Comparison of ENCODE assay signal across 8 mouse cellular contexts in genomic region chr7:114416021-114416845, GRCm38 (mm10). TPM values are rescaled to one million over a fixed set of nuclear protein-coding genes. Genes with fewer than 3 reads are reported as not detected.
DNase-seq lines count a peak whose midpoint lies in the region; ATAC-seq and TF ChIP-seq lines count a peak whose summit lies in the region.

No protein-coding gene starts in this region.

- in situ Hi-C loops in ES-E14 (cut with MboI; ENCODE audit: low sequenced_read_pairs in 2 of 2, unreplicated experiment in 2 of 2): no loop called here

- H3K4me3 ChIP-seq in ES-E14 (ENCODE audit: insufficient read depth in 1 of 2, low read depth in 1 of 2, low read length in 2 of 2, poor library complexity in 1 of 2, severe bottlenecking in 1 of 2): peak overlapping the region; percentile 74 to 86
- H3K4me3 ChIP-seq in forebrain, embryonic 14.5 days (ENCODE audit: low read depth, low read length): peak overlapping the region; percentile 91
- H3K4me3 ChIP-seq in hindbrain, embryonic 10.5 days: peak overlapping the region; percentile 94
- H3K4me3 ChIP-seq in lung, embryonic 16.5 days (ENCODE audit: low read length): peak overlapping the region; percentile 90
- peak overlapping the region; percentile 75 for H3K4me3 ChIP-seq in olfactory bulb, adult 2 months (ENCODE audit: insufficient read depth, low read depth, low read length)

- peak overlapping the region; percentile 56 for H3K4me2 ChIP-seq in forebrain, embryonic 14.5 days (ENCODE audit: low read length)
- peak overlapping the region; percentile 99 for H3K4me2 ChIP-seq in lung, embryonic 16.5 days (ENCODE audit: low read depth, low read length)

- no peak overlapping the region for H3K27ac ChIP-seq in ES-E14 (ENCODE audit: insufficient read depth, low read depth, low read length, poor library complexity, severe bottlenecking)
- H3K27ac ChIP-seq in forebrain, embryonic 14.5 days (ENCODE audit: low read depth, low read length): peak overlapping the region; percentile 95
- peak overlapping the region; percentile 98 for H3K27ac ChIP-seq in hindbrain, embryonic 10.5 days
- peak overlapping the region; percentile 59 for H3K27ac ChIP-seq in lung, embryonic 16.5 days (ENCODE audit: low read length)
- H3K27ac ChIP-seq in olfactory bulb, adult 2 months (ENCODE audit: insufficient read depth, low read depth, low read length): peak overlapping the region; percentile 31

- no peaks in the 10 kb centered on the region for H3K36me3 ChIP-seq in ES-E14 (ENCODE audit: control insufficient read depth, insufficient read depth, low read length, poor library complexity, severe bottlenecking)
- no peaks in the 10 kb centered on the region for H3K36me3 ChIP-seq in forebrain, embryonic 14.5 days (ENCODE audit: control insufficient read depth, insufficient read depth, low read length)
- no peaks in the 10 kb centered on the region for H3K36me3 ChIP-seq in hindbrain, embryonic 10.5 days
- no peaks in the 10 kb centered on the region for H3K36me3 ChIP-seq in lung, embryonic 16.5 days (ENCODE audit: control insufficient read depth, insufficient read depth, low read length)

- no peaks in the 10 kb centered on the region for H3K4me1 ChIP-seq in ES-E14 (ENCODE audit: control insufficient read depth in 2 of 2, insufficient read depth in 2 of 2, low read length in 2 of 2, poor library complexity in 1 of 2)
- peaks cover 8% of the 10 kb centered on the region; the same call in 1 of the 2 replicates for H3K4me1 ChIP-seq in forebrain, embryonic 14.5 days (ENCODE audit: control insufficient read depth, insufficient read depth, low read length)
- peaks cover 34% of the 10 kb centered on the region for H3K4me1 ChIP-seq in hindbrain, embryonic 10.5 days (replicated peaks)
- H3K4me1 ChIP-seq in lung, embryonic 16.5 days (replicated peaks; ENCODE audit: control insufficient read depth, insufficient read depth, low read length): peaks cover 15% of the 10 kb centered on the region
- H3K4me1 ChIP-seq in olfactory bulb, adult 2 months (ENCODE audit: control insufficient read depth, insufficient read depth, low read length): peaks cover 5% of the 10 kb centered on the region

- H3K9ac ChIP-seq in ES-E14 (ENCODE audit: insufficient read depth, low read depth, low read length, poor library complexity, severe bottlenecking): peak overlapping the region; percentile 82
- H3K9ac ChIP-seq in forebrain, embryonic 14.5 days (ENCODE audit: low read length): peak overlapping the region; percentile 93
- peak overlapping the region; percentile 87 for H3K9ac ChIP-seq in lung, embryonic 16.5 days (ENCODE audit: low read length)

- DNase-seq in ES-E14 (ENCODE audit: low read depth, low spot score): peak; percentile 9
- peak; percentile 48 for DNase-seq in forebrain, embryonic 14.5 days (ENCODE audit: low spot score)
- DNase-seq in hindbrain, embryonic 10.5 days (ENCODE audit: low spot score): peak; percentile 65
- peak; percentile 41 to 60 for DNase-seq in layer of hippocampus, postnatal 10 days (ENCODE audit: low spot score in 2 of 2)
- DNase-seq in thymus, postnatal 14 days: peak; percentile 58

- WGBS in forebrain, embryonic 14.5 days: under 1% methylated on average over 59 of the region's 66 CpGs
- under 1% methylated on average over 66 of the region's 66 CpGs for WGBS in hindbrain, embryonic 10.5 days
- 0% methylated on average over 64 of the region's 66 CpGs for WGBS in lung, embryonic 16.5 days
- WGBS in olfactory bulb, adult 2 months: under 1% methylated on average over 66 of the region's 66 CpGs

- ATAC-seq in cerebellum, adult (ENCODE audit: insufficient number of reproducible peaks, low FRiP score, low TSS enrichment): peak; percentile 34; the same call in 1 of the 2 replicates
- ATAC-seq in forebrain, embryonic 14.5 days: peak; percentile 62
- ATAC-seq in lung, embryonic 16.5 days (ENCODE audit: low read depth): peak; percentile 36

- no peaks in the 10 kb centered on the region for H3K27me3 ChIP-seq in forebrain, embryonic 14.5 days (replicated peaks; ENCODE audit: control insufficient read depth, insufficient read depth, low read length)
- 0 out of 2 replicates have a peak, but pooled peaks cover 5% of the 10 kb centered on the region for H3K27me3 ChIP-seq in hindbrain, embryonic 10.5 days (ENCODE audit: insufficient read depth, poor library complexity, severe bottlenecking)
- no peaks in the 10 kb centered on the region for H3K27me3 ChIP-seq in lung, embryonic 16.5 days (ENCODE audit: control insufficient read depth, insufficient read depth, low read depth, low read length)

- no peak for TF ChIP-seq POLR2A in olfactory bulb, adult 2 months (IDR thresholded peaks at IDR 0.05; ENCODE audit: insufficient read depth, low read depth, low read length)

- TF ChIP-seq CTCF in olfactory bulb, adult 2 months (IDR thresholded peaks at IDR 0.05; ENCODE audit: insufficient read depth, low read depth, low read length): no peak

- H3K9me3 ChIP-seq in ES-E14 (ENCODE audit: control insufficient read depth, insufficient read depth, low read depth, low read length): no peaks in the 10 kb centered on the region; the same call in 1 of the 2 replicates
- no peaks in the 10 kb centered on the region for H3K9me3 ChIP-seq in forebrain, embryonic 14.5 days (replicated peaks; ENCODE audit: control insufficient read depth, low read length)
- H3K9me3 ChIP-seq in hindbrain, embryonic 10.5 days: peaks cover 4% of the 10 kb centered on the region; the same call in 1 of the 2 replicates
- H3K9me3 ChIP-seq in lung, embryonic 16.5 days (ENCODE audit: control insufficient read depth, low read length): no peaks in the 10 kb centered on the region

TF ChIP-seq in ES-E14, 5 proteins besides CTCF, POLR2A, EP300 and RAD21:
- TF ChIP-seq HCFC1 (IDR thresholded peaks at IDR 0.05; ENCODE audit: borderline replicate concordance, insufficient read depth, low read length) (no peak), CHD2 (IDR thresholded peaks at IDR 0.05; ENCODE audit: low read depth, low read length) (no peak), ZNF384 (IDR thresholded peaks at IDR 0.05; ENCODE audit: low read depth, low read length) (no peak), MAFK (IDR thresholded peaks at IDR 0.05; ENCODE audit: insufficient read depth, low read depth, low read length) (no peak), ZC3H11A (IDR thresholded peaks at IDR 0.05; ENCODE audit: borderline replicate concordance, low read depth, low read length) (no peak)

RNA-seq across cellular contexts. Expression of gene Pde3b, which starts 1.2 kb away (rescaled TPM):
- total RNA-seq in ES-E14 (2012; rRNA removed): 5.9 and 9.5 TPM in 2 replicates
- polyA plus RNA-seq in forebrain, embryonic 14.5 days (2014; fragmentation: Nextera tagmentation; extraction: Ambion mirVana): 4.9 and 5.7 TPM in 2 replicates
- 7.4 and 7.7 TPM in 2 replicates for polyA plus RNA-seq in hindbrain, embryonic 10.5 days (2016; fragmentation: Nextera tagmentation; extraction: Ambion mirVana)
- total RNA-seq in layer of hippocampus, postnatal 10 days (2021): 10 to 100 TPM; 10.5 to 13.0 TPM
- polyA plus RNA-seq in lung, embryonic 16.5 days (2015; fragmentation: Nextera tagmentation; extraction: Ambion mirVana): 3.2 and 3.9 TPM in 2 replicates
- not detected in 2 replicates for polyA plus RNA-seq in olfactory bulb, adult 2 months (2012; ENCODE audit: insufficient read depth, insufficient read length, low replicate concordance, missing spikeins)

Comparison
In these comparisons a context has a peak if more than half of its experiments do, and no peak if none do; other contexts are left out.
1. DNase-seq: peak in every context shown above with its lines; median percentile 65 in hindbrain, embryonic 10.5 days; 58 in thymus, postnatal 14 days; 50 in layer of hippocampus, postnatal 10 days; 48 in forebrain, embryonic 14.5 days; 9 in ES-E14.